Mouse (Mus musculus) layer of hippocampus, adult 6 months (tissue): Measurements from ENCODE around the gene Hist1h4c. TPM values are rescaled to one million over a fixed set of nuclear protein-coding genes. Genes with fewer than 3 reads are reported as not detected.

Experiments
- long read RNA-seq, 2 experiments: library from polyadenylated mRNA; unstranded; transcript quantifications; one replicate each; pipeline ENCODE4 v2.0.0; 2019 to 2020
- microRNA-seq: library from miRNA; unstranded; fragments of <30 nt; microRNA quantifications from one replicate; pipeline ENCODE4 v1.2.0, GENCODE M21; 2020
- polyA plus RNA-seq: library from polyadenylated mRNA; unstranded; fragments of <200 nt; fragmentation: Nextera tagmentation; gene quantifications from 2 replicates; pipeline ENCODE4 v1.2.3, GENCODE M21; 2021

The Hist1h4c gene
- polyA plus RNA-seq, result 3.0 and 6.5 TPM in 2 replicates
- long read RNA-seq, experiment 1, partial matches to known transcripts, result 0 of 4 reads
- long read RNA-seq, experiment 1, other reads (novel, unspliced or antisense), result 0 of 4 reads
- long read RNA-seq, experiment 2, partial matches to known transcripts, result 0 of 2 reads
- long read RNA-seq, experiment 2, other reads (novel, unspliced or antisense), result 0 of 2 reads

DNA sequence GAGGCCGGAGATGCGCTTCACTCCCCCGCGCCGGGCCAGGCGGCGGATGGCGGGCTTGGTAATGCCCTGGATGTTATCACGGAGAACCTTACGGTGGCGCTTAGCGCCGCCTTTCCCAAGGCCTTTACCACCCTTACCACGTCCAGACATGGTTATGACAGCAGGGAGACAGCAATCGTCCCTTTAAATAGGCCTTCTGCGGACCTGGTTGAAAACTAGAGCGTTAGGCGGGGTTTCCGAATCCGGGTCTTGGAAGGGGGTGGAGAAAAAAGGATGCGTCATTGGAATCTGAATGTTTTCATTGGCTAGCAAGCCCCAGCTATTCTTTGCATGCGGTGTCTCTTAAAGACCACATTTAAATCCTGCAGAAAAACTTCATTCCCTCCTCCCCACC lies at the start of gene Hist1h4c:
Gene Hist1h4c (minus strand): TSS at position 155 of the 394 bp plus-strand sequence.

GRCm38 (mm10) chr13:23746201-23747080 lies 48.2 kb upstream of the Hist1h4c start, which contains the start of gene Hist1h2bb:
TSS of gene Hist1h2bb (plus strand) at chr13:23746734.

DNA sequence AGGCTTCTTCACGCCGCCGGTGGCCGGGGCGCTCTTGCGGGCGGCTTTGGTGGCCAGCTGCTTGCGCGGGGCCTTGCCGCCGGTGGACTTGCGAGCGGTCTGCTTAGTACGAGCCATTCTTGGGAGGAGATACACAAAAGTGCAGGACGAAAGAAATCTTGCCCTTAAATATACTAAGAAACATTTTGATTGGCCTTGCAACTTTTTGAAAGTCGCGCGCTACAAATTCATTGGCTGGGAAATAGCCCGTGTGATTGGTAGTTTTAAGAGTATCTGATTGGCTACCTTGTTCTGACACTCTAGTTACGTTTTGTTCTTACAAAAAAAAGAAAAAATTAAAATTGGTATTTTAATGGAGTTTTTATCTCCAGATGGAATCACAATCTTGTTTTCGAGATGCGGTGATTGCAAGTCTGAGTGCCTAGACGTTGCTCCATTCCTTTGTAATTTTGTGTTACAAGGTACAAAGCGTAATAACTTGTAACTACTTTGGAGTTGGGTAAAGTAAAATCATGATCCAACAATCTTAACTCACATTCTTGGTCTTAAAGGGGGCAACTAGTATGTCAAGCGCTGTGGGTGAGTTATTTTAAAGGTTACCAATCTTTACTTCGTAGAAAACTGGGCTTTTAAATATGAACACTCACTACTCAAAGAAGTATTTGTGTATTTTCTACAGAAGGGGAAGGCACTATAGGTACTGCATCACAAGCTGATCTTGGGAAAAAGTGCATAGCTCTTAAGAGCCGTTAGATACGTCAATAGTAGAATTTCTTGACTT lies 47.3 kb upstream of the Hist1h4c start, which contains the start of gene Hist1h3c:
Gene Hist1h3c (minus strand): TSS at position 222 of the 781 bp plus-strand sequence.

DNA sequence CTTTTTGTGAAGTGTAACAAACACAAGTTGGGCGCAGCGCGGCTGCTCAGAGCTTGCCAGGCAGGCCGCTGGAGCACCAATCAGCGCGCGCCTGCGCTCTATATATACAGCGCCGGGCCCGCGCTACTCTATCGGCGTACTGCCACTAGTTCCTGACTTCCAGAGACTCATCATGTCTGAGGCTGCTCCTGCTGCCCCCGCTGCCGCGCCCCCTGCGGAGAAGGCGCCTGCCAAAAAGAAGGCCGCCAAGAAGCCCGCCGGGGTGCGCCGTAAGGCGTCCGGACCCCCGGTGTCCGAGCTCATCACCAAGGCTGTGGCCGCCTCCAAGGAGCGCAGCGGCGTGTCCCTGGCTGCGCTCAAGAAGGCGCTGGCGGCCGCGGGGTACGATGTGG lies 40.4 kb upstream of the Hist1h4c start, which contains the start of gene Hist1h1c:
Gene Hist1h1c (plus strand): TSS at position 132 of the 392 bp plus-strand sequence.

DNA sequence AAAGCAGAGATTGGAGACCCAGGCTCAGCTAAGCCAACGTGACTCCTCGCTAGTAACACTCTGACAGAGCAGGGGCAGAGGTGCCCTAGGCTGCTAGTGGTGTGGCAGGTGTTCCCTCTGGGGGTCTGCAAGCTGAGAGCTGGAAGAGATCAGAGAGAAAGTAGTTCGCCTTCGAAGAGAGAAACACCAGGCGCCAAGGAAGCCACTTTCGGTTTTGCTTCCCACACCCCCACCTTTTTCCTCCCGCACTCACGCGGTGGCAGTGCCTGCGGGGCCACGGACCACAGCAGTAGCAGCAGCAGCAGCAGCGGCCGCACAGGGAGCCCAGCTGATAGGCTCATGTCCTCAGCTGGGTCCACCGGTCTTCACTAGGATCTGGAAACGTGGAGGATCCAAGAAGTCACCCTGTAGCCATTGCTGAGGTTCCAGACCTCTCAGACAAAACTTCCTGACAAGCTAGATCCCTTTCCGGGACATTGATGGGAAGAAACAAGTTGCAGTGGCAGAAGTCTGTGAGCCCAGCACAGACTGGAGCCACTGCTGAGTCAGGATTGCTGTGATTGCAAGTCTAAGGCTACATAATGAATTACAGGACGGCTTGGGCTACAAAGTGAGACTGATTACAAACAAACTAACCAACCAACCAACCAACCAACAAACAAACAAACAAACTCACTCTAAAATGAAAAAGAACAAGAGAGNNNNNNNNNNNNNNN lies 12.3 kb upstream of the Hist1h4c start, which contains the start of gene Hfe:
Gene Hfe (minus strand): TSS at position 481 of the 716 bp plus-strand sequence.

GRCm38 (mm10) chr13:23695514-23695913 lies 2.7 kb downstream of the Hist1h4c start, which contains the start of gene Hist1h1t:
TSS of gene Hist1h1t (plus strand) at chr13:23695814.

DNA sequence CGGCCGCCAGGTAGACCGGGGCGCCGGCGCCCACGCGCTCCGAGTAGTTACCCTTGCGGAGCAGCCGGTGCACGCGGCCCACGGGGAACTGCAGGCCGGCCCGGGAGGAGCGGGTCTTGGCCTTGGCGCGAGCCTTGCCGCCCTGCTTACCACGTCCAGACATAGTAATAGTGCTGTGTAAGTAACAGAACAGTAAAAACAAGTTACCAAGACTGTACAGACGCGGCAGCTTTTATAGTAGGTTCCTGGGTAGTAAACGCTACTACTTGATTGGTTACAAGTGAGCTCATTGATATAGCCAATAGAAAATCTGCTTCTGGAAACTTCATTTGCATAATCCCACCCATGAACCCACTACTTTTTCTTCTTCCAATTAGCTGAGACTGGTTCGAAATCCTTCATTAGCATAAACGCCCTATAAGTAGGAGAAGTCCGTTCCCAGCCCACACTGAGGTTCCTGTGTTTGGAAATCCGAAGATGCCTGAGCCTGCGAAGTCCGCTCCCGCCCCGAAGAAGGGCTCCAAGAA lies 14.4 kb downstream of the Hist1h4c start, which contains the start of the genes Hist1h2ac and Hist1h2bc:
Gene Hist1h2ac (minus strand): TSS at position 194 of the 527 bp plus-strand sequence.
Gene Hist1h2bc (plus strand): TSS at position 445 of the 527 bp plus-strand sequence.

Small RNA genes within 50 kb of the gene (microRNA-seq; reads per million reads assigned to microRNA genes)
- gene Gm44314, result not detected
- not detected for gene Gm44350

Other genes starting within 250 kb of the Hist1h4c start
- gene Btn1a1, start 232.6 kb downstream of the Hist1h4c start, polyA plus RNA-seq, result not detected in 2 replicates
- gene Btn2a2, start 209.6 kb downstream of the Hist1h4c start, polyA plus RNA-seq, result 0.26 and 0.46 TPM in 2 replicates
- 62.0 and 135 TPM in 2 replicates for gene Hist1h4h, start 167.4 kb downstream of the Hist1h4c start, polyA plus RNA-seq
- gene Hist1h2af, start 164.5 kb downstream of the Hist1h4c start, polyA plus RNA-seq, result not detected in 2 replicates
- gene Hist1h3g, start 163.0 kb downstream of the Hist1h4c start, polyA plus RNA-seq, result 1.3 TPM in 1 of 2 replicates, not detected in the other
- 0.20 and 0.25 TPM in 2 replicates for gene Hist1h2bh, start 155.1 kb downstream of the Hist1h4c start, polyA plus RNA-seq
- gene Hist1h3f, start 154.4 kb downstream of the Hist1h4c start, polyA plus RNA-seq, result 0.14 TPM in 1 of 2 replicates, not detected in the other
- not detected in 2 replicates for gene Hist1h4f, start 146.8 kb downstream of the Hist1h4c start, polyA plus RNA-seq
- gene Hist1h1d, start 145.2 kb downstream of the Hist1h4c start, polyA plus RNA-seq, result 0.03 and 0.10 TPM in 2 replicates
- 1.1 and 1.8 TPM in 2 replicates for gene Hist1h3e, start 136.1 kb downstream of the Hist1h4c start, polyA plus RNA-seq
- gene Hist1h2ae, start 127.2 kb downstream of the Hist1h4c start, polyA plus RNA-seq, result 8.0 and 8.1 TPM in 2 replicates
- gene Hist1h2bg, start 127.1 kb downstream of the Hist1h4c start, polyA plus RNA-seq, result 3.4 and 4.7 TPM in 2 replicates
- gene Hist1h2bf, start 124.3 kb downstream of the Hist1h4c start, polyA plus RNA-seq, result 1.1 TPM in 1 of 2 replicates, not detected in the other
- not detected in 2 replicates for gene Hist1h2ad, start 124.1 kb downstream of the Hist1h4c start, polyA plus RNA-seq
- 0.60 and 0.88 TPM in 2 replicates for gene Hist1h3d, start 122.7 kb downstream of the Hist1h4c start, polyA plus RNA-seq
- 7.7 and 14.9 TPM in 2 replicates for gene Hist1h4d, start 116.9 kb downstream of the Hist1h4c start, polyA plus RNA-seq
- 4.3 and 6.3 TPM in 2 replicates for gene Hist1h2be, start 77.3 kb downstream of the Hist1h4c start, polyA plus RNA-seq
- gene Hist1h1e, start 75.9 kb downstream of the Hist1h4c start, polyA plus RNA-seq, result 9.9 and 12.4 TPM in 2 replicates
- gene Hist1h2ac, start 14.5 kb downstream of the Hist1h4c start, polyA plus RNA-seq, result 2.2 and 4.2 TPM in 2 replicates
- 125 and 195 TPM in 2 replicates for gene Hist1h2bc, start 14.3 kb downstream of the Hist1h4c start, polyA plus RNA-seq
- not detected in 2 replicates for gene Hist1h1t, start 2.6 kb downstream of the Hist1h4c start, polyA plus RNA-seq
- 6.8 and 7.3 TPM in 2 replicates for gene Hfe, start 12.4 kb upstream of the Hist1h4c start, polyA plus RNA-seq
- 8.2 and 11.8 TPM in 2 replicates for gene Hist1h1c, start 40.4 kb upstream of the Hist1h4c start, polyA plus RNA-seq
- gene Hist1h3c, start 47.1 kb upstream of the Hist1h4c start, polyA plus RNA-seq, result 0.43 and 0.45 TPM in 2 replicates
- gene Hist1h2bb, start 48.3 kb upstream of the Hist1h4c start, polyA plus RNA-seq, result 0.92 TPM in 1 of 2 replicates, not detected in the other
- gene Hist1h2ab, start 52.7 kb upstream of the Hist1h4c start, polyA plus RNA-seq, result 3.4 and 5.1 TPM in 2 replicates
- 0.31 TPM in 1 of 2 replicates, not detected in the other for gene Hist1h3b, start 53.8 kb upstream of the Hist1h4c start, polyA plus RNA-seq
- not detected in 2 replicates for gene Hist1h4b, start 58.6 kb upstream of the Hist1h4c start, polyA plus RNA-seq
- 0.34 TPM in 1 of 2 replicates, not detected in the other for gene Hist1h4a, start 62.8 kb upstream of the Hist1h4c start, polyA plus RNA-seq
- gene Hist1h3a, start 63.9 kb upstream of the Hist1h4c start, polyA plus RNA-seq, result not detected in 2 replicates
- 0.20 TPM in 1 of 2 replicates, not detected in the other for gene Hist1h1a, start 65.2 kb upstream of the Hist1h4c start, polyA plus RNA-seq
- gene Trim38, start 71.5 kb upstream of the Hist1h4c start, polyA plus RNA-seq, result not detected in 2 replicates
- not detected in 2 replicates for gene Slc17a2, start 108.5 kb upstream of the Hist1h4c start, polyA plus RNA-seq
- not detected in 2 replicates for gene Slc17a3, start 141.0 kb upstream of the Hist1h4c start, polyA plus RNA-seq
- not detected in 2 replicates for gene Slc17a1, start 169.3 kb upstream of the Hist1h4c start, polyA plus RNA-seq
- gene Slc17a4, start 216.6 kb upstream of the Hist1h4c start, polyA plus RNA-seq, result not detected in 2 replicates
- not detected in 2 replicates for gene Hist1h2ba, start 235.7 kb upstream of the Hist1h4c start, polyA plus RNA-seq
- not detected in 2 replicates for gene Hist1h2aa, start 236.0 kb upstream of the Hist1h4c start, polyA plus RNA-seq